Mouse (Mus musculus) retina, adult 2 months (tissue): ENCODE results near the gene Selenok.

Source experiments
- DNase-seq: peaks from one replicate; pipeline ENCODE4 v3.0.0-alpha.2; 2012; ENCODE audit warnings: low read depth, low spot score

Selenok gene

GRCm38 (mm10) chr14:29994976-29995375 is 26.9 kb downstream of the Selenok start:
- no peak for DNase-seq

- DNase-seq = no peak
These were observed 28.1 kb downstream of the Selenok start for GRCm38 (mm10) chr14:29996000-29996751.

GRCm38 (mm10) chr14:29997345-29997744 is 29.2 kb downstream of the Selenok start:
- no peak for DNase-seq

- no peak for DNase-seq
These were observed 30.8 kb downstream of the Selenok start for GRCm38 (mm10) chr14:29998747-29999474.

- DNase-seq = no peak
These were observed 31.3 kb downstream of the Selenok start for GRCm38 (mm10) chr14:29999475-29999811.

- no peak for DNase-seq
These were observed 40.8 kb downstream of the Selenok start, which contains the start of the genes Il17rb and Chdh for GRCm38 (mm10) chr14:30008733-30009575. TSS of gene Il17rb (minus strand) at chr14:30008896. TSS of gene Chdh (plus strand) at chr14:30009023.

GRCm38 (mm10) chr14:30009864-30010560 is 41.9 kb downstream of the Selenok start:
- no peak for DNase-seq

- no peak for DNase-seq
These were observed 43.9 kb downstream of the Selenok start for GRCm38 (mm10) chr14:30011886-30012560.

- no peak for DNase-seq
These were observed 46.4 kb downstream of the Selenok start for GRCm38 (mm10) chr14:30014487-30014886.

- no peak for DNase-seq
These were observed 46.9 kb downstream of the Selenok start for GRCm38 (mm10) chr14:30015008-30015407.

- DNase-seq = no peak
These were observed 48.6 kb downstream of the Selenok start for GRCm38 (mm10) chr14:30016666-30017065.

- DNase-seq = no peak
These were observed 49.8 kb downstream of the Selenok start for GRCm38 (mm10) chr14:30017794-30018462.

- DNase-seq = no peak
These were observed 50.3 kb downstream of the Selenok start for GRCm38 (mm10) chr14:30018463-30018801.

GRCm38 (mm10) chr14:30018846-30019245 is 50.7 kb downstream of the Selenok start:
- DNase-seq = no peak

- no peak for DNase-seq
These were observed 51.3 kb downstream of the Selenok start for GRCm38 (mm10) chr14:30019375-30019774.

GRCm38 (mm10) chr14:30019792-30020575 is 51.9 kb downstream of the Selenok start:
- no peak for DNase-seq

- DNase-seq = no peak
These were observed 54.4 kb downstream of the Selenok start for GRCm38 (mm10) chr14:30022471-30022870.

GRCm38 (mm10) chr14:30024387-30024786 is 56.3 kb downstream of the Selenok start:
- no peak for DNase-seq
